Mouse (Mus musculus) stomach, postnatal 0 days (tissue): ENCODE results near the gene Cdc42ep1.

Experiments
- CTCF ChIP-seq: IDR thresholded peaks from 2 replicates; pipeline ENCODE4 v1.5.1; 2016; ENCODE audit warnings: antibody characterized with exemption, low read depth, mild to moderate bottlenecking, moderate library complexity
- EP300 ChIP-seq: optimal IDR thresholded peaks from 2 replicates; pipeline ENCODE3; 2016; ENCODE audit warnings: antibody characterized with exemption

GRCm38 (mm10) chr15:78801571-78801970, 40.9 kb upstream of the Cdc42ep1 start:
- TF ChIP-seq CTCF: no peak
- no peak for TF ChIP-seq EP300
